Mouse (Mus musculus) splenic B cell, adult 2 months (primary cell): ENCODE data around the gene Cdkn2d.
"Not testable (repeated sequence)": the region's sequence is repeated elsewhere in the genome, so short reads cannot be mapped to it uniquely, and the experiment has no call there.

Experiments
- DNase-seq: peaks from one replicate; pipeline ENCODE4 v3.0.0-alpha.2; 2011; ENCODE audit warnings: low read depth, low spot score
- H3K27me3 ChIP-seq: 2 replicates; pipeline ENCODE4 v1.6.1; 2012; ENCODE audit warnings: mild to moderate bottlenecking, low read length, moderate library complexity, mixed read lengths; ENCODE audit not compliant: control insufficient read depth, poor library complexity, insufficient read depth, severe bottlenecking
- H3K36me3 ChIP-seq: 2 replicates; pipeline ENCODE4 v1.6.1; 2012; ENCODE audit warnings: mild to moderate bottlenecking, low read length, moderate library complexity, mixed read lengths; ENCODE audit not compliant: control insufficient read depth, poor library complexity, insufficient read depth, severe bottlenecking

Cdkn2d gene

GRCm38 (mm10) chr9:21275013-21275710, 16.0 kb downstream of the Cdkn2d start:
- no peaks in the 10 kb centered on the region for H3K27me3 ChIP-seq
- no peak for DNase-seq

GRCm38 (mm10) chr9:21274336-21274735, 16.9 kb downstream of the Cdkn2d start:
- H3K36me3 ChIP-seq, result peaks cover 9% of the 10 kb centered on the region
- DNase-seq, result no peak
- no peaks in the 10 kb centered on the region for H3K27me3 ChIP-seq

More at GRCm38 (mm10) chr9:21275013-21275710, 16.0 kb downstream of the Cdkn2d start:
- peaks cover 9% of the 10 kb centered on the region for H3K36me3 ChIP-seq

- no peaks in the 10 kb centered on the region for H3K27me3 ChIP-seq
These were observed 17.5 kb downstream of the Cdkn2d start for GRCm38 (mm10) chr9:21273520-21274228.

GRCm38 (mm10) chr9:21273094-21273493, 18.1 kb downstream of the Cdkn2d start:
- H3K36me3 ChIP-seq, result peaks cover 16% of the 10 kb centered on the region
- DNase-seq, result no peak
- H3K27me3 ChIP-seq, result no peaks in the 10 kb centered on the region

More at GRCm38 (mm10) chr9:21273520-21274228, 17.5 kb downstream of the Cdkn2d start:
- H3K36me3 ChIP-seq, result peaks cover 12% of the 10 kb centered on the region
- DNase-seq, result no peak

GRCm38 (mm10) chr9:21272391-21272790, 18.8 kb downstream of the Cdkn2d start:
- H3K36me3 ChIP-seq, result peaks cover 14% of the 10 kb centered on the region
- no peaks in the 10 kb centered on the region for H3K27me3 ChIP-seq
- DNase-seq, result no peak

GRCm38 (mm10) chr9:21269590-21269989, 21.6 kb downstream of the Cdkn2d start:
- DNase-seq, H3K27me3 ChIP-seq: not testable (repeated sequence)
- H3K36me3 ChIP-seq, result peaks cover 13% of the 10 kb centered on the region

GRCm38 (mm10) chr9:21268305-21268704, 22.9 kb downstream of the Cdkn2d start:
- Histone ChIP-seq H3K36me3 (peaks cover 11% of the 10 kb centered on the region), H3K27me3 (no peaks in the 10 kb centered on the region)
- no peak for DNase-seq

- Histone ChIP-seq H3K27me3 (no peaks in the 10 kb centered on the region), H3K36me3 (peaks cover 11% of the 10 kb centered on the region)
- no peak for DNase-seq
These were observed 24.3 kb downstream of the Cdkn2d start for GRCm38 (mm10) chr9:21266889-21267288.

- Histone ChIP-seq H3K27me3 (no peaks in the 10 kb centered on the region), H3K36me3 (peaks cover 7% of the 10 kb centered on the region)
- DNase-seq, result no peak
These were observed 25.6 kb downstream of the Cdkn2d start for GRCm38 (mm10) chr9:21265611-21266010.

- H3K27me3 ChIP-seq, result no peaks in the 10 kb centered on the region
- peaks cover 7% of the 10 kb centered on the region for H3K36me3 ChIP-seq
- peak; percentile 100 for DNase-seq
These were observed 26.1 kb downstream of the Cdkn2d start, which contains the start of gene Atg4d for GRCm38 (mm10) chr9:21265000-21265561. TSS of gene Atg4d (plus strand) at chr9:21265293.

GRCm38 (mm10) chr9:21264272-21264999, 26.8 kb downstream of the Cdkn2d start:
- peak; percentile 35 for DNase-seq
- peaks cover 7% of the 10 kb centered on the region for H3K36me3 ChIP-seq
- H3K27me3 ChIP-seq, result no peaks in the 10 kb centered on the region

GRCm38 (mm10) chr9:21261831-21262230, 29.4 kb downstream of the Cdkn2d start:
- Histone ChIP-seq H3K27me3 (no peaks in the 10 kb centered on the region), H3K36me3 (no peaks in the 10 kb centered on the region)
- DNase-seq, result no peak

- DNase-seq, result no peak
- no peaks in the 10 kb centered on the region for H3K27me3 ChIP-seq
These were observed 30.6 kb downstream of the Cdkn2d start for GRCm38 (mm10) chr9:21260491-21261040.

GRCm38 (mm10) chr9:21256349-21256748, 34.9 kb downstream of the Cdkn2d start:
- not testable (repeated sequence) for H3K27me3 ChIP-seq, DNase-seq, H3K36me3 ChIP-seq

More at GRCm38 (mm10) chr9:21260491-21261040, 30.6 kb downstream of the Cdkn2d start:
- H3K36me3 ChIP-seq, result no peaks in the 10 kb centered on the region
